Mouse (Mus musculus) heart, postnatal 14 days (tissue): ENCODE data around the gene Endog. TPM values are rescaled to one million over a fixed set of nuclear protein-coding genes. Genes with fewer than 3 reads are reported as not detected.
A peak's percentile ranks its signal among the peaks of the same experiment; 100 is the strongest.
"Not testable (repeated sequence)": the region's sequence is repeated elsewhere in the genome, so short reads cannot be mapped to it uniquely, and the experiment has no call there.

ENCODE experiments used
- DNase-seq, 2 experiments: peaks; one replicate each; pipeline ENCODE4 v3.0.0; 2021 to 2022
- intact Hi-C: fragments of 180-260 bp; cut with DNase I; formaldehyde crosslinking; loops from one replicate; pipeline ENCODE4 v1.15.1; 2025
- total RNA-seq, 2 experiments: library from RNA; stranded (reverse); gene quantifications; 2 replicates each; pipeline ENCODE4 v1.2.3; 2021

Gene Endog
- total RNA-seq, 2 experiments from 2014 or later = 74.1 to 78.0 TPM

DNA sequence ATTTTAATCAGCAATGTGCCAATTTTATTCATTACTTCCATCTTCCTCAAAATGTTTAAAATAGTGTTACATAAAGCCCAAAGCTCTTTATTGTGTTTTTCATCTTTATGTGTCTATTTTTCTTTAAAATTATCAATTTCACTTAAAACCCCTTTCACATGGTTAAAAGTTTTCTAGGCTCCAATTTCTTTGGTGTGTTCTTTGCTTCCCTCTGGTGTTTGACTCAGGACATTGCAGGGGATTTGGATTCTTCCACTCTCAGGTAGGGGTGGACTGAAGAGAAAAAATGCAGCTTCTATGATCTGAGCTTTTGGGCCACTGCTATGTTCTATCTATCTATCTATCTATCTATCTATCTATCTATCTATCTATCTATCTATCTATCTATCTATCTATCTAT lies 9.5 kb upstream of the Endog start:
- peak in 1 of 2 experiments; percentile 42 for DNase-seq
- intact Hi-C loops = no loop called here

- intact Hi-C loops = no loop called here
- DNase-seq = no peak
Observed at GRCm38 (mm10) chr2:30164340-30164932, 6.9 kb upstream of the Endog start.

DNA sequence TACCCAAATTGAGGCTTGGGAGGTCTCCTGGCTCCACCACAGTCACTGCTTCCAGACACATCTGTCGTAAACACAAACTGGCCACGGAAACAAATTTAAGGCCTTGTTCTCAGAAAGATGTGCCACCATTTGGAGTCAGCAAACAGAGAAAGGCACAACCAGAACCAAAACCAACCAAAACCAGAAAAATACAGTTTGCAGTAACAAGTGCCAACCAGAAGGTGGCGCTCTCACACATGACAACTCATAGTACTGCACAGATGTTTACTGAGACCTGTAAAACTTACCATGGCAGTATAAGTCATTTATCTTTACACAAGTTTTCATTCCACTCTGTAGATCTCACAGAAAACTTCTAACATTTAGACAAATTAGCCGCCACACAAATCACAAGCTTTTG lies 4.6 kb upstream of the Endog start:
- intact Hi-C loops = no loop called here
- no peak for DNase-seq

GRCm38 (mm10) chr2:30171997-30172382 lies 697 bp downstream of the Endog start:
- DNase-seq = no peak
- intact Hi-C loops = no loop called here

- no peak for DNase-seq
- intact Hi-C loops = loop anchor here (2.0 kb wide), 1 partner anchor 95 kb away; no protein-coding TSS in a partner anchor
Observed at GRCm38 (mm10) chr2:30173541-30174240, 2.4 kb downstream of the Endog start.

DNA sequence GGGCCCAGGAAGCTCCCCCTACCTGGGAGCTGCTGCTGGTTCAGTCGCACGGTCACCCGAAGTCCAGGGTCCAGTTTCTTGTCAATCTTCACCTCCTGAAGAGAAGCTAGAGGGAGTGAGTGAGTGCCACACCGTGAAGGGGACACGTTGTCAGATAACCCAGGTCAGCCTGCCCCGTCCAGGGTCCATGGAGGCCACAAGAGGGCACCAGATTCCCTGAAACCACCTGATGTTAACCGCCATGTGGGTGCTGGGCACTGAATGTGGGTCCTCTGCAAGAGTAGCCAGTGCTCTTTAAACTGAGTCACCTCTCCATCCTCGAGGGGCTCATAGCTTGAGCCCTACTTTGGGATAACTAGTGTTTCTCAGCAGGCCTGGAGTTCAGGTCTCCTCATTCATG lies 4.6 kb downstream of the Endog start:
- no peak for DNase-seq
- intact Hi-C loops = loop anchor here (2.0 kb wide), 2 partner anchors 31 to 93 kb away; no protein-coding TSS in a partner anchor

GRCm38 (mm10) chr2:30176561-30176960 lies 5.3 kb downstream of the Endog start:
- intact Hi-C loops = loop anchor here (2.0 kb wide), 1 partner anchor 30 kb away; no protein-coding TSS in a partner anchor

DNA sequence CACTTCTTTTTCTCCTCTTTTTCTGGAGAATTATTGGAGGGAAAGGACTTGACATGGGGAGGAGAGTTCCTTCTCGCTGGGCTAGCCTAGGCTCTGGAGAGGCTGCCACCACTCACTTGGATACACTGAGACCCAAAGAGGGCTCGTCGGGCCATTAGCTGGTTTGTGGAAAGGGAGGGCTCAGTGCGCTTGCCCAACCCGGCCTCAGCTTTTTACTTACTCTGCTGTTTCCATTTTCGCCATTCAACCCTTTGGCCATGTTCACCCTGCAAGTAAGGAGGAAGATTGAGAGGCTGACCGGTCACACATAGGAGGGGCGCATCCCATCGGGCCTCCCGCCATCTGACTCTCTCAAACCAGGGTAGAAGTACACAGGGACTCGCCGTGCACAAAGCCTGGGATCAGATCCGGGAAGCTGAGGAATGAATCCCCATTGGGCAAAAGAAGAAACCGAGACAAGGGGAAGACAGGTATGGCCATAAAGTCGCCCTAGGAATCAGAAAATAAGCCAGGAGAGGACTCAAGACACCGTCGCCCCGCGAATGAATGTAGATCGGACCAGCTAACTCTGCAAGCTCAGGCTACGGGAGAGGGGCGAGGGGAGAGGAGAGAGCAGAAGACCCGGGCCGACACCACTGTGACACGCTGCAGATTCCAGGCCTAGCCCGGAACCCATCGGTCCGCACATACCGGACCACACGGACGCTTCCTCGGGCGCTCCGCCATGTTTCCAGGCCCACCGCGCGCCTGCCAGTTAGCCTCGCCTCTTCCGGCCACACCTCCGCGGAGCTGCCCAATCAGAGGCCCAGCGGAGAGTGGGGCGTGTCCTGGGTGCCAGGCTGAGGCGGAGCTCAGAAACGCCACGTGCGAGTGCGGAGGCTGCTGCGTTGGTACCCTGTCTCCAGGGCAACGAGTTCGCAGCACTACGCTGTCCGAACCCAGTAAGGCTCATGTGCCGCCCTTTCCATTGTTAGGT lies 6.7 kb downstream of the Endog start, which contains the start of gene Spout1:
Gene Spout1, minus strand, starts transcription at position 760 of the 976 bp plus-strand sequence.
- intact Hi-C loops = loop anchor here (2.0 kb wide), 2 partner anchors 29 to 61 kb away; no protein-coding TSS in a partner anchor
- DNase-seq = peak; percentile 94 to 97

More at GRCm38 (mm10) chr2:30176561-30176960, 5.3 kb downstream of the Endog start:
- DNase-seq = no peak

DNA sequence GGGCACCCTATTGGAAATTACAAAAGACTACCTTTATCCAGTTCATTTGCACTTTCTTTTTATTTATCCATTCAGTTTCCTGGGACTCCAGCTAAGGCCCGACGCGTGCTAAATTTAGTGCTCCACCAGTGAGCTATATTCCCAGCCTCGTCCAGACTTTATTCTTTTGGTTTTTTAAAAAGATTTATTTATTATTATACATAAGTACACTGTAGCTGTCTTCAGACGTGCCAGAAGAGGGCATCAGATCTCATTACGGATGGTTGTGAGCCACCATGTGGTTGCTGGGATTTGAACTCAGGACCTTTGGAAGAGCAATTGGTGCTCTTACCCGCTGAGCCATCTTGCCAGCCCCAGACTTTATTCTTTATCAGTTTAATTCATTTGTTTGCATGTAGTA lies 7.4 kb downstream of the Endog start:
- DNase-seq = not testable (repeated sequence)
- intact Hi-C loops = loop anchor here (2.0 kb wide), 1 partner anchor 60 kb away; no protein-coding TSS in a partner anchor

GRCm38 (mm10) chr2:30182424-30182823 lies 11.1 kb downstream of the Endog start:
- intact Hi-C loops = no loop called here
- no peak for DNase-seq

DNA sequence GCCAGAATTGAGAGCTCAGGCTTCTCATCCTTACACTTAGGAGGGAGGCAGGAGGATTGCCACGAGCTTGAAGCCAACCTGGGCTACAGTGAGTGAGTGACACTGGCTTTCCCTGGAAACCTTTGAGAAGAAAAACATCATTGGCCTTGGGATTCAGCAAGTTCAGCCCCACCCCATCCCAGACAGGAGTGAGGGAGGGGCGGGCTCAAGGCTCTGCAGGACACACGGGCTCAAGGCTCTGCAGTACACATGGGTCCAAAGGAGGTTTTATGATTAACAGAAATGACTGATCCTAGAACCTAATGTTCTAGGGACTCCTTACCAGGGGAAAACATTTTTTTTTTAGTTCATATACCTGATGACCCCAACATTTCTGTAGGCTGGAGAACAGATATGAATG lies 12.4 kb downstream of the Endog start:
- no peak for DNase-seq

GRCm38 (mm10) chr2:30185276-30185675 lies 14.0 kb downstream of the Endog start:
- no peak for DNase-seq
- intact Hi-C loops = no loop called here

More for the DNA sequence above, 12.4 kb downstream of the Endog start:
- intact Hi-C loops = no loop called here

- no peak for DNase-seq
- intact Hi-C loops = no loop called here
Observed at GRCm38 (mm10) chr2:30185681-30186080, 14.4 kb downstream of the Endog start.

- no peak for DNase-seq
- intact Hi-C loops = no loop called here
Observed at GRCm38 (mm10) chr2:30191790-30192580, 20.7 kb downstream of the Endog start.

DNA sequence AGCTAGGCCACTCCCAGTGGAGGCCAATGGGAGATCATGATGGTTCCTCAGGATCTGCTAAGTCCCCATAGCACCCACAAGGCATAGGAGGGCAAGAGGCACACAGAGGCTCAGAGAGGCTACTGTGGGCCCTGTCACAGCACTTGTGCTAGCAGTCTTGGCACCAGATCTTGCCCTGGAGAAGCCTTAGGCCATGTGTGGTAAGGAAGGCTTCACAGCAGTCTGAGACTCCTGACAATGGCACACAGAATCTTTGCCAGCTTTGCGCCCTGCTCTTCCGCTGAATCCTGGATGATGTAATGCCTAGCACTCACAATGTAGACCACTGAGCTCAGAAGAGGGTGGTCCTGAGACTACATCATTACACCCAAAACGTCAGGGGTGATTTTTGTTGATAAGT lies 23.4 kb downstream of the Endog start:
- no peak for DNase-seq
- intact Hi-C loops = no loop called here

DNA sequence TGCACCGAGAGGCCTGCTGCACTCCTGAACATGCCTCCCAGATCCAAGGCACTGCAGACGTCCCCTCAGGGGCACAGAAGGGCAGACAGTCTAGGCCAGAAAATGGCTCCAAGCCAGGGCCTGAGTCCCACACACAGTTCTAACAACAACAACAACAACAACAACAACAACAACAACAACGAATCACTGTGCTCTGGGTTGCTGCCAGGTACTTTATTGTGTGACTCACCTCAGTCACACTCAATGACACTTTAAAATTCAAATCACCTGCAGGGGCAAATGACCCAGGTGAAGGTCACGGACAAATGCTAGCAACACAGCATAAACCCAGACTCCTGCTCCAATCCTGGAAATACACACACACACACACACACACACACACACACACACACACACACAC lies 26.7 kb downstream of the Endog start:
- DNase-seq = no peak
- intact Hi-C loops = no loop called here

- intact Hi-C loops = no loop called here
- no peak for DNase-seq
Observed at GRCm38 (mm10) chr2:30199984-30200383, 28.7 kb downstream of the Endog start.

GRCm38 (mm10) chr2:30200388-30200925 lies 29.2 kb downstream of the Endog start:
- intact Hi-C loops = no loop called here
- DNase-seq = no peak

DNA sequence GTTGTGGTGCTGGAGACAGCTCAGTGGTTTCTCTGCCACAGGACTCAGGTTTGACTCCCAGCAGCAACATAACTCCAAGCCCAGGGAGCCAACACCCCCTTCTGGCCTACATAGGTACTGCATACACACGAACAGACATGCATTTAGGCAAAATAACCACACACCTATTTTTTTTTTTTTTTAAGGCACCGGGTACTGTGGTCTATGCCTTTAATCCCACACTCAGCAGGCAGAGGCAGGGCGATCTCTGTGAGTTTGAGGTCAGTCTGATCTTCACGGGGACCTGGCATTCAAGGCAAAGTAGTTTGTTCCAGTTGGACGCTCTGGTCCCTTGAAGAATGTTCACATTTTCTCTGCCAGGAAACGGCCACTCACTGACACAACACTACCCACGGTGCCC lies 32.1 kb downstream of the Endog start:
- intact Hi-C loops = no loop called here
- DNase-seq = no peak
